Mouse (Mus musculus): Measurements from ENCODE around the gene Ccdc71. TPM values are rescaled to one million over a fixed set of nuclear protein-coding genes. Genes with fewer than 3 reads are reported as not detected.

Ccdc71 gene
- 37.3 and 39.8 TPM in 2 replicates for total RNA-seq (2014; rRNA removed)
- polyA plus RNA-seq (2015; fragmentation: Nextera tagmentation; extraction: Ambion mirVana) = 56.8 and 61.2 TPM in 2 replicates

DNA sequence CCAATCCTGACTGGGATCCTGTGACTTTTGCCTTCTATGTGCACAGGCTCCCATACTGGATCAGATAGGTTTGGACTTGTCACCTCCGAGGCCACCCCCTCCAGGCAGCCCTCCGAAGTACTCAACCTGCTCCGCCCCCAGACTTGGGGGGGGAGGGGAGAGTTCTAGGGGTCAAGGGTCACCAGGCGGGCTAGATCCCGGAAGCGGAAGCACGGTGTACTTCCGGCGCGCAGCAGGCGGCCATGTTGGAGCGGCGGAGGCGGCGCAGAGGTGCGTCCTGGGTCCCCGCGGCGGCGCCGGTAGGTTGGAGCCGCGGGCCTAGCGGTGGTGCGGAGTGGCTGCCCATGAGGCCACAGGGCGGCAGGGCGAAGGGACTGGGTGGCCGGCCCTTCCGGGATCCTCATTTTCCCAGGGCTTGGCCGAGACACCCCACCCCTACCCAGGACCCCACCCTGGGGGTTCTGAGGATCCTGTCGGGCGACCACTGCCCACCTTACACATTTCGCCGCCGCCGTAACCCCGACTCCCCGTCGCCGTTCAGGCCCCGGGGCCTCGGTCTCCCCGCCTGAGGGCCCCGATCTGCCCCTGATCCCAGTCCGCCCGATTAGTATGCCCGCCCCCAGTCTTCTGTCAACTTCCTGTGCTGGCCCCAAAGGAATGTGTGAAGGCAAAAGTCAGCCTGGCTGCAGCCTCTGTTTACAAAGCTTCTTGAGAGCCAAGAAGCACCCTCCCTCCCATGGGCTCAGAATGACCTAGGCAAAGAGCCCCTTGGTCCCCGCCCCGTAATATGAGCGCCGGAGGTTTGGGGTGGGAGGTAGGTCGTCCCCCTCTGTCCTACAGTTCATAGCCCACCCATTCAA, at the start of gene Ccdc71:
TSS of gene Ccdc71 (plus strand) at position 209 of the 860 bp plus-strand sequence.
- ATAC-seq (ENCODE audit: low FRiP score) (peak; percentile 85), DNase-seq (ENCODE audit: low spot score) (peak; percentile 90)
- H3K9me3 ChIP-seq (ENCODE audit: low read length) = no peaks in the 10 kb centered on the region
- H3K36me3 ChIP-seq (ENCODE audit: insufficient read depth, low read length) = peaks cover 17% of the 10 kb centered on the region
- peak within 1 kb of the TSS; percentile 80 for H3K27ac ChIP-seq (ENCODE audit: low read depth, low read length)
- WGBS = under 1% methylated on average over 51 of the region's 52 CpGs
- H3K9ac ChIP-seq (replicated peaks; ENCODE audit: low read length, poor library complexity, severe bottlenecking) = peak within 1 kb of the TSS; percentile 84
- peak within 1 kb of the TSS; percentile 75 for H3K4me2 ChIP-seq (ENCODE audit: low read depth, low read length, poor library complexity, severe bottlenecking)
- TF ChIP-seq CTCF (IDR thresholded peaks at IDR 0.05) = peak; percentile 6; the same call in 1 of the 2 replicates
- H3K4me1 ChIP-seq (ENCODE audit: insufficient read depth, low read length) = peaks cover 6% of the 10 kb centered on the region; the same call in 1 of the 2 replicates
- peak within 1 kb of the TSS; percentile 85 for H3K4me3 ChIP-seq (ENCODE audit: low read depth, low read length)
- H3K27me3 ChIP-seq (ENCODE audit: insufficient read depth, low read length) = no peaks in the 10 kb centered on the region

DNA sequence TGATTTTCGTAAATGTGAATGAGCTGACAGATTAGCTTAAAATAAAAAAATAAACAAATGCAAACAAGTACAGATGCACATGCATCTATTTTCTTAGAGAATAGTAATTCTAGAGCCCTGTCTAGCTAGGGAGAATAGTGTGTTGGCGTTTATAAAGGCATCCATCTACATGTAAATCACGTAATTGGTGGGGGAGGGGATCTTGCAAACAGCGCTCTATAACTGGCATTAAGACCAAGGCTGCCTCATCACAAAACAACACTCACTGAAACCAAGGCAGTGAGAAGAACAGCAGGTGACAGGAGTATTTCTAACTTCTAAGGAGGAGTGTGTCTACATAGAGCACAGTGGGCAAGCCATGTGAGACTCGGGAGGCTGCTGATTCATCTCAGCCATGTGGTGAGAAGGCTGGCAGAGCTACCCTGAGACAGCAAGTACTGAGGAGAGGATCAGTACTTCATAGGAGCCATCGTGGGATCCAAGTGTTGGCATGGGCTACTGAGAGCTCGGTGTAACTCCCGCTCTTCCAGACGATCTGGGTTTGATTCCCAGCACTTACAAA, 48.9 kb upstream of the Ccdc71 start:
- H3K36me3 ChIP-seq (ENCODE audit: insufficient read depth, low read length) = no peaks in the 10 kb centered on the region
- no peak overlapping the region for H3K9ac ChIP-seq (replicated peaks; ENCODE audit: low read length, poor library complexity, severe bottlenecking)
- no peaks in the 10 kb centered on the region for H3K9me3 ChIP-seq (ENCODE audit: low read length)
- no peak for TF ChIP-seq CTCF (IDR thresholded peaks at IDR 0.05)
- no peak for ATAC-seq (ENCODE audit: low FRiP score)
- no peak overlapping the region for H3K4me2 ChIP-seq (ENCODE audit: low read depth, low read length, poor library complexity, severe bottlenecking)
- no peaks in the 10 kb centered on the region for H3K4me1 ChIP-seq (ENCODE audit: insufficient read depth, low read length)
- H3K27me3 ChIP-seq (ENCODE audit: insufficient read depth, low read length) = no peaks in the 10 kb centered on the region
- DNase-seq (ENCODE audit: low spot score) = no peak
- H3K27ac ChIP-seq (ENCODE audit: low read depth, low read length) = no peak overlapping the region
- 70% methylated on average over 9 of the region's 9 CpGs for WGBS
- H3K4me3 ChIP-seq (ENCODE audit: low read depth, low read length) = no peak overlapping the region

DNA sequence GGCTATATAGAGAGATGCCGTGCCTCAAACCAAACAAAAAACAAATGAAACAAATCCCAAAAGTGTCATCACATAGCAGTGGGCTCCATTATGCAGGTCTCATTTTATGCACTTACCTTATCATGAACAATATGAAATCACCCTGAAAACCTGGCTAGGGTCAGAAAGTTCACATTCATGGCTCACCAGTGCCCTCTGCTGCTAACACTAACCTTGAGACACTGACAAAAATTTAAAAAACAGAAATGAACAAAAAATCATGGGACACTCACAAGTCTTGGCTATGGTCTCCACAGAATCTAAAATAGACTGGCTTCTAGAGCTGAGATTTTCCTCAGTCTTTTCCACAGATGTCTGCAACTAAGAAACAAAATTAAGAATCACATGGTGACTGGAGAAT, 48.1 kb upstream of the Ccdc71 start:
- Histone ChIP-seq H3K9ac (replicated peaks; ENCODE audit: low read length, poor library complexity, severe bottlenecking) (no peak overlapping the region), H3K27me3 (ENCODE audit: insufficient read depth, low read length) (no peaks in the 10 kb centered on the region), H3K4me1 (ENCODE audit: insufficient read depth, low read length) (no peaks in the 10 kb centered on the region), H3K4me3 (ENCODE audit: low read depth, low read length) (no peak overlapping the region), H3K36me3 (ENCODE audit: insufficient read depth, low read length) (no peaks in the 10 kb centered on the region), H3K9me3 (ENCODE audit: low read length) (no peaks in the 10 kb centered on the region), H3K27ac (ENCODE audit: low read depth, low read length) (no peak overlapping the region), H3K4me2 (ENCODE audit: low read depth, low read length, poor library complexity, severe bottlenecking) (no peak overlapping the region)
- 90% methylated on average over 1 of the region's 1 CpGs for WGBS
- DNase-seq (ENCODE audit: low spot score) = no peak
- ATAC-seq (ENCODE audit: low FRiP score) = no peak
- peak; percentile 57 for TF ChIP-seq CTCF (IDR thresholded peaks at IDR 0.05)

DNA sequence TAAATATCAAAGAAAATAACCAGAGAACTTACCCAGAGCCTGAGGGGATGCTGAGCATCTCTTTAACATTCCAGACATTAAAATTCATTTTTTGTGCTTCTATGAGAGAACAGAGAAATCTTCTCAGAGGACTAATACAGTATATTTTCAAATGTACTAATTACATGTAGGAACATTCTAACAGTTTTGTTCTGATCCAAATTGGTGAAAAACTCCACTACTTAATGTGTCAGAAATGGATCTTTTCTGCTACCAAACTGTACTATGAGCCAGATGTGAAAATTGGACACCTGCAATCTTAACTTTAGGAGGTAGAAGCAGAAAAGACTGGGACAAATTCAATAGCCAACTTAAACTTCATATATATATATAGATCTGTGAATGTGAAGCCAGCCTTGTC, 31.9 kb upstream of the Ccdc71 start, which contains the start of gene Ccdc36:
TSS of gene Ccdc36 (minus strand) at position 101 of the 400 bp plus-strand sequence.
- Histone ChIP-seq H3K4me1 (ENCODE audit: insufficient read depth, low read length) (no peaks in the 10 kb centered on the region), H3K9ac (replicated peaks; ENCODE audit: low read length, poor library complexity, severe bottlenecking) (no peak within 1 kb of the TSS), H3K4me2 (ENCODE audit: low read depth, low read length, poor library complexity, severe bottlenecking) (no peak within 1 kb of the TSS), H3K4me3 (ENCODE audit: low read depth, low read length) (no peak within 1 kb of the TSS), H3K36me3 (ENCODE audit: insufficient read depth, low read length) (no peaks in the 10 kb centered on the region), H3K27ac (ENCODE audit: low read depth, low read length) (no peak within 1 kb of the TSS), H3K9me3 (ENCODE audit: low read length) (no peaks in the 10 kb centered on the region), H3K27me3 (ENCODE audit: insufficient read depth, low read length) (no peaks in the 10 kb centered on the region)
- DNase-seq (ENCODE audit: low spot score) (no peak), ATAC-seq (ENCODE audit: low FRiP score) (no peak)
- TF ChIP-seq CTCF (IDR thresholded peaks at IDR 0.05) = no peak

DNA sequence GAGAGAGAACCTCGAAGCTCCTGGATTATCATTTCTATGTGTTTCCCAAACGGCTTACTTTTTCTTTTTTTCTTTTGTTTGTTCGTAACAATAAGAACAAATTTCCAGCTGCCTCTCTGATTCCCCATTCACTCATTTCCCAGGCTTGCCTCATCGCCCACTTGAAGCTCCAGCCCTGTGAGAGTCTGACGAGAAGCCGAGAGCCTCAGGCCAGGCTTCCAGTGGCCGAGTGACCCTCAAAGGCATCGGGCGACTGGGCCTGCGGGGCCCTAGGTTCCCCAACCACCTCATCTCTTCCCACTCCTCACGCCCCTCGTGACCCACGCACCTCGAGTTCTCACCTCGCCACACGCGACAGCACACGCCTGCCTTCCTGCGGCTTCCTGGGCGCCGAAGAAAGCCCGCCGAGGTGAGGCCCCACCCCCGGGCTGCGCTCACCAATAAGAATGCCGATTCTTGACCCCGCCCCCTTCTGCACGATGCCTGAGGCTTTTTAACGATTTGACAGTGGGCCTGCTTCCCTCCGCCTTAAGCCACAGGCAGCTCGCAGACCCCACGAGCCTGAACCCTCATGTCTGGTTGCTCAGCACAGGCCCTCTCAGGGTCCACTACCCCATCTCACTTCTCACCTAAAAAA, 28.8 kb upstream of the Ccdc71 start:
- 48% methylated on average over 28 of the region's 32 CpGs for WGBS
- no peak overlapping the region for H3K9ac ChIP-seq (replicated peaks; ENCODE audit: low read length, poor library complexity, severe bottlenecking)
- TF ChIP-seq CTCF (IDR thresholded peaks at IDR 0.05) = no peak
- no peaks in the 10 kb centered on the region for H3K36me3 ChIP-seq (ENCODE audit: insufficient read depth, low read length)
- peak overlapping the region; percentile 30; the same call in 1 of the 2 replicates for H3K4me2 ChIP-seq (ENCODE audit: low read depth, low read length, poor library complexity, severe bottlenecking)
- DNase-seq (ENCODE audit: low spot score) = peak; percentile 51
- ATAC-seq (ENCODE audit: low FRiP score) = no peak
- H3K9me3 ChIP-seq (ENCODE audit: low read length) = no peaks in the 10 kb centered on the region
- peak overlapping the region; percentile 17; the same call in 1 of the 2 replicates for H3K4me3 ChIP-seq (ENCODE audit: low read depth, low read length)
- no peaks in the 10 kb centered on the region for H3K4me1 ChIP-seq (ENCODE audit: insufficient read depth, low read length)
- no peaks in the 10 kb centered on the region for H3K27me3 ChIP-seq (ENCODE audit: insufficient read depth, low read length)
- no peak overlapping the region for H3K27ac ChIP-seq (ENCODE audit: low read depth, low read length)

Measured in midbrain, postnatal 0 days (tissue).